Comparison of ENCODE assay signal across 17 mouse cellular contexts in the genomic region with DNA sequence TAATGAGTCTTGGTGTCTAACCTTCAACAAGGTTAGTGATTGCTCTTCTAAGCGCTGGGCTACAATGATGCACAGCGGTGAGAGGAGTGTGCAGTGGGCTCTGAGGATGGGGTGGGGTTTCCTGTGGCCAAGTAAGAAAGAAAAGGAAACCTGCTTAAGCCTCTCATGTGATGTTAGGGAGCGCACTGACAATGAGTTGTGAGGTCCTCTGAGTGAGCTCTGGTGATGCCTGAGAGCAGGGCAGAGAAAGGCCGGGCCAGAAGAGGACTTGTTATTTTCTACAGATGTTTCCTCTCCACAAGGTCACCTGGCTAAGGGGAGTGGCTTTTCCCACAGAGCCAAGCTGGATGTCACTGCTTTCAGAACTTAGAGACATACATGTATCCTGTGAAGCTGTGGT.
DNase-seq lines count a peak whose midpoint lies in the region; ATAC-seq and TF ChIP-seq lines count a peak whose summit lies in the region.
"Had no signal": no experiment of that assay in that cellular context is flagged by ENCODE, and none has a peak within 500 bp of the region (broad histone marks: within the 10 kb centered on the region; RNA-seq: fewer than 3 reads in every experiment).

No protein-coding gene starts in this region.

- no peak overlapping the region for H3K4me3 ChIP-seq in lung, embryonic 14.5 days (ENCODE audit: low read depth, low read length)
- H3K4me3 ChIP-seq: forebrain, embryonic 10.5 days; layer of hippocampus, adult 2 months; left cerebral cortex, adult 2 months had no signal

- 76% methylated on average over 4 of the region's 4 CpGs for whole genome bisulfite sequencing in lung, embryonic 14.5 days

- H3K9me3 ChIP-seq in lung, embryonic 14.5 days (ENCODE audit: low read depth, low read length) = no peaks in the 10 kb centered on the region
- H3K9me3 ChIP-seq: forebrain, embryonic 10.5 days had no signal

- H3K4me1 ChIP-seq in lung, embryonic 14.5 days (ENCODE audit: insufficient read depth) = peaks cover 11% of the 10 kb centered on the region

- no peak overlapping the region for H3K9ac ChIP-seq in lung, embryonic 14.5 days

- no peak for ATAC-seq in lung, embryonic 14.5 days (ENCODE audit: insufficient read depth)
- ATAC-seq: inflammation-experienced regulatory T-cells, adult 6 months had no signal

- TF ChIP-seq CTCF in lung, embryonic 14.5 days (IDR thresholded peaks at IDR 0.05; ENCODE audit: low read depth) = no peak

- H3K27ac ChIP-seq in lung, embryonic 14.5 days (ENCODE audit: low read depth) = peak overlapping the region; percentile 24; the same call in 1 of the 2 replicates
- H3K27ac ChIP-seq: forebrain, embryonic 10.5 days; layer of hippocampus, adult 2 months; left cerebral cortex, adult 2 months had no signal

- H3K27me3 ChIP-seq in lung, embryonic 14.5 days (ENCODE audit: insufficient read depth, low read length) = no peaks in the 10 kb centered on the region

- no peaks in the 10 kb centered on the region for H3K36me3 ChIP-seq in lung, embryonic 14.5 days (ENCODE audit: insufficient read depth)
- H3K36me3 ChIP-seq: forebrain, embryonic 10.5 days had no signal

- DNase-seq in heart, adult 11 months = peak; percentile 93
- DNase-seq in heart, postnatal 4 days = no peak
- DNase-seq in lung, embryonic 14.5 days = peak; percentile 5
- DNase-seq in lung, postnatal 25 days (ENCODE audit: low spot score) = no peak
- DNase-seq in induced T-regulatory cell, adult 2 months (ENCODE audit: low read depth) = peak; percentile 17
- DNase-seq in natural killer cell, adult 2 months (ENCODE audit: low spot score in 2 of 2) = peak; percentile 7
- no peak for DNase-seq in layer of hippocampus, postnatal 10 days (ENCODE audit: low spot score in 2 of 2)
- DNase-seq in thymus, postnatal 14 days = no peak
- DNase-seq: cerebellum, postnatal 14 days; heart, postnatal 36 days; lung, adult 2 months; right cerebral cortex, postnatal 4 days; thymus, postnatal 25 days had no signal

- H3K4me2 ChIP-seq in lung, embryonic 14.5 days = no peak overlapping the region

Comparison
In these comparisons a context has a peak if more than half of its experiments do, and no peak if none do; other contexts are left out.
1. DNase-seq: peak in heart, adult 11 months (single experiment), lung, embryonic 14.5 days (single experiment), induced T-regulatory cell, adult 2 months (single experiment) and natural killer cell, adult 2 months (2 of 2); none in heart, postnatal 4 days (single experiment), lung, postnatal 25 days (single experiment), layer of hippocampus, postnatal 10 days (0 of 2) and thymus, postnatal 14 days (single experiment).